Mouse (Mus musculus): Measurements from ENCODE around the gene Pagr1a.
A peak's percentile ranks its signal among the peaks of the same experiment; 100 is the strongest.

The Pagr1a gene

GRCm38 (mm10) chr7:126999568-126999967 lies 17.6 kb downstream of the Pagr1a start:
- no peak for DNase-seq

- DNase-seq, result no peak
Measured at GRCm38 (mm10) chr7:126996449-126996848, 20.7 kb downstream of the Pagr1a start.

DNA sequence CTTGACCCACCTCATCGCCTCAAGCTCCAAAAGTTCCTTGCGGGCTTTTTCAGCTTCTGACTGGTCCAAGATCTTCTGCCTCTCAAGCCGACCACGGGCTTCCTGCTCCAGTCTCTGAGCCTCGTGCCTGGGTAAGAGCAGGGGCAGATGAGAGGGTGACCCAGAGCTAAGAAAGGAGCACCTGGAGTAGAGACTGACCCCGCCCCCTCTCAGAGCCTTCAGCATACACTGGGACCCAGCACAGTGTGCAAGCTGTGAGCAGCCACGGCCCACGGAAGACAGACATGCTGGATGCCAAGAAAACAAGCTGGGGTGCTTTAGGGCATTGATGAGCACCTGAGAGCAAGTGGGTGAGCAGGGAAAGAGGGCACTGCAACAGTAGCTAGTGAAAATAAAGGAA lies 28.3 kb downstream of the Pagr1a start:
- DNase-seq, result no peak

- no peak for DNase-seq
Measured at GRCm38 (mm10) chr7:126986319-126986718, 30.8 kb downstream of the Pagr1a start.

- no peak for DNase-seq
Measured at GRCm38 (mm10) chr7:126984667-126985444, 32.3 kb downstream of the Pagr1a start.

GRCm38 (mm10) chr7:126983113-126983512 lies 34.0 kb downstream of the Pagr1a start:
- DNase-seq, result no peak

- DNase-seq, result no peak
Measured at GRCm38 (mm10) chr7:126982054-126982453, 35.1 kb downstream of the Pagr1a start.

- no peak for DNase-seq
Measured at GRCm38 (mm10) chr7:126981601-126982000, 35.6 kb downstream of the Pagr1a start.

GRCm38 (mm10) chr7:126978841-126979240 lies 38.3 kb downstream of the Pagr1a start:
- no peak for DNase-seq

DNA sequence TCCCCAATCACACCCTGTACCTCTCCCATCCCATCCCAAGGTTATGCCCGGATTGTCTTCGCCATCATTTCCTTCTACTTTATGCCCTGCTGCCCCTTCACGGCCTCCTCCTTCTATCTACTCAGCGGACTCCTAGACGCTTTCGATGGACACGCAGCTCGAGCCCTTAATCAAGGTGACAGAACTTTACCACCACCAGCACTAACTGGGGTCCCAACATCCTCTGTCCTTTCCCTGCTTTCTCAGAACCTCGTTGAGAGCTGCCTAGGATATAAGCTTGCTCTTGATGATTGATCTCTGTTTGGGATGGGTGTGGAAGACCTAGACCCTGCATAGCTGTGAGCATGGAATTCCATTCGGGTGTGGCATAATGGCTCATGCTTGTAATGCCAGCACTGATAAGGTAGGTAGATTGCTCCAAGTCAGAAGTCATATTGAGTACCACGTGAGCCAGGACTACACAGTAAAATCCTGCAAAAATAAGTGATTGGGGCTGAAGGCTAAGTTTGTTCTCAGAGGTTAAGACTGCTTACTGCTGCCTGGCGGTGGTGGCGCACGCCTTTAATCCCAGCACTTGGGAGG lies 40.2 kb downstream of the Pagr1a start:
- DNase-seq, result no peak

DNA sequence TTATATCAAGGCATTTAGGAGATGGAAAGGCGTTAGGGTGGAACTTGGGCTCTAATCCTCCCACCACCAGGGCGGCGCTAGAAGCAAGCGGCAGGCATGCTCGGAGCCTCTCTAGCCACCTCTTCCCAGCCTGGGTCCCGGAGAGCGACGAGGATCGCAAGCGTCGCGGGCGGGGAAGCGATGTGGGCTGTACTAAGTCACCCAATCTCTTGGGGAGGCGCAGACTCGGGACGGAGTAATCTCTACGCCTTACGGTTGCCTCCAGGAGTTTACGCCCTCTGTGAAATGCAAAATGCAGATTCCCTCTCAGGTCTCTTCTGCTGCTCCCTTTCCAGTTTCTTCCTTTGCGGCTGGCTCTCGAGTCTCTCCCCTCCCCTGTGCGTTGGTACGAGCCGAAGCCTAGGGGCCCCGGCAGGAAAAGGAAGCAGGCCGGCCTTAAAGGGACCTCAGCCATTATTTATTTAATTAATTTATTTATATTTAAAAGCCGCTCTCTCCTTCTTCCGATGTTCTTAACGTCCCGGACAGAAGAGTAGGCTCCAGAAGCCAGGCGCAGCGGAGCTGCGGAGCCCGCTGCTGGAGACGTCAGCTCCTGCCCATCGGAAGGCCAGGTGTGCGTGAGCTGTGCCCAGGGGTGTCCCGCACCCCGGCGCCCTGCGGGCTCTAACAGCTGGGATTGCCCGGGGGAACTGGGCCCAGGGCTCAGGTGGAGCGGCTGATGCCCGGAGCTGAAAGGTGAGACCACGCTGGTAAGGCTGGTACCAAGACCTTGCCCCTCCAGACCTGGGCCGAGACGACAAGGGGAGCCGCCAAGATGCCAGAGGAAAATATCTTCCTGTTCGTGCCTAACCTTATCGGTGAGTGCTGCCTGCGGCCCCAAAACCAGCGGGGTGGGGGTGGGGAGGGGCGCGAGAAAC lies 40.9 kb downstream of the Pagr1a start, which contains the start of gene Cdiptos:
Gene Cdiptos (minus strand): TSS at position 149 of the 917 bp plus-strand sequence.
- peak; percentile 85 to 89 for DNase-seq

GRCm38 (mm10) chr7:126975893-126975949 lies 41.4 kb downstream of the Pagr1a start, which contains the start of gene Cdipt:
TSS of gene Cdipt (plus strand) at chr7:126975914.
- DNase-seq, result no peak

DNA sequence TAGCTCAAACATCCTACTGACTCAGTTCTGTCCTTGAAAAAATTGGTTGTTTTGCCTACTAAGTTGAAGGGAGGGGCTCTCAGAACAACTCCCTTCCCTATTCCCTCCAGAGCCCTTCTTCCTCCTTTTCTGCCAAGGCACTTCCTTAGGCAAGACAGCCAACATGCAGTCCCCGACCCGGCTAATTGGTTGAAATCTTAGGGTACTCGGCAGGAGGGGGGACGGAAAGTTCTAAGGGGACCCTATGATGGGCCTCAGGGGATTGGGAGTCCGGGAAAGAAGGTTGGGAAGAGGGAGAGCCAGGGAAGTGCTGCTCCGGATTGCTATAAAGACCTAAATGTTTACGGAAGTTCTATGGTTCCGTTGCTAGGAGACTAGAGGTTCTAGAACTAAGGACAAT lies 41.7 kb downstream of the Pagr1a start:
- DNase-seq, result peak in 1 of 2 experiments; percentile 28

GRCm38 (mm10) chr7:126967361-126967760 lies 49.8 kb downstream of the Pagr1a start:
- no peak for DNase-seq

- DNase-seq, result no peak
Measured at GRCm38 (mm10) chr7:126965568-126965967, 51.6 kb downstream of the Pagr1a start.

Data from thymus, adult 18-20 months (tissue).